Mouse (Mus musculus): Measurements from ENCODE around the gene Atp4a.
A peak's percentile ranks its signal among the peaks of the same experiment; 100 is the strongest.

The Atp4a gene

GRCm38 (mm10) chr7:30711942-30712341, at the start of gene Atp4a:
Gene Atp4a (plus strand): TSS chr7:30712209.
- DNase-seq (ENCODE audit: low read depth, low spot score), result no peak

GRCm38 (mm10) chr7:30664529-30665200, 47.3 kb upstream of the Atp4a start, which contains the start of gene Haus5:
Gene Haus5 (minus strand): TSS chr7:30664994.
- peak; percentile 86 for DNase-seq (ENCODE audit: low read depth, low spot score)

GRCm38 (mm10) chr7:30665321-30665720, 46.7 kb upstream of the Atp4a start:
- DNase-seq (ENCODE audit: low read depth, low spot score), result no peak

GRCm38 (mm10) chr7:30669229-30669628, 42.8 kb upstream of the Atp4a start:
- DNase-seq (ENCODE audit: low read depth, low spot score), result no peak

GRCm38 (mm10) chr7:30671480-30671879, 40.5 kb upstream of the Atp4a start, which contains the start of gene Pmis2:
Gene Pmis2 (minus strand): TSS chr7:30671605.
- DNase-seq (ENCODE audit: low read depth, low spot score), result no peak

GRCm38 (mm10) chr7:30678263-30678975, 33.6 kb upstream of the Atp4a start:
- DNase-seq (ENCODE audit: low read depth, low spot score), result no peak

- DNase-seq (ENCODE audit: low read depth, low spot score), result no peak
Observed at GRCm38 (mm10) chr7:30681897-30682296, 30.1 kb upstream of the Atp4a start.

- DNase-seq (ENCODE audit: low read depth, low spot score), result no peak
Observed at GRCm38 (mm10) chr7:30683425-30683824, 28.6 kb upstream of the Atp4a start.

- no peak for DNase-seq (ENCODE audit: low read depth, low spot score)
Observed at GRCm38 (mm10) chr7:30688325-30688724, 23.7 kb upstream of the Atp4a start.

- no peak for DNase-seq (ENCODE audit: low read depth, low spot score)
Observed at GRCm38 (mm10) chr7:30698101-30698500, 13.9 kb upstream of the Atp4a start.

GRCm38 (mm10) chr7:30698589-30698988, 13.4 kb upstream of the Atp4a start, which contains the start of gene 2200002J24Rik:
Gene 2200002J24Rik (plus strand): TSS chr7:30698926.
- DNase-seq (ENCODE audit: low read depth, low spot score), result no peak

- DNase-seq (ENCODE audit: low read depth, low spot score), result no peak
Observed at GRCm38 (mm10) chr7:30706214-30706882, 5.7 kb upstream of the Atp4a start.

GRCm38 (mm10) chr7:30707441-30707840, 4.6 kb upstream of the Atp4a start:
- no peak for DNase-seq (ENCODE audit: low read depth, low spot score)

- DNase-seq (ENCODE audit: low read depth, low spot score), result no peak
Observed at GRCm38 (mm10) chr7:30717006-30717715, 5.2 kb downstream of the Atp4a start.

GRCm38 (mm10) chr7:30717716-30718046, 5.7 kb downstream of the Atp4a start:
- no peak for DNase-seq (ENCODE audit: low read depth, low spot score)

GRCm38 (mm10) chr7:30719669-30720068, 7.7 kb downstream of the Atp4a start:
- no peak for DNase-seq (ENCODE audit: low read depth, low spot score)

- no peak for DNase-seq (ENCODE audit: low read depth, low spot score)
Observed at GRCm38 (mm10) chr7:30721286-30721685, 9.3 kb downstream of the Atp4a start.

- no peak for DNase-seq (ENCODE audit: low read depth, low spot score)
Observed at GRCm38 (mm10) chr7:30723274-30723953, 11.4 kb downstream of the Atp4a start.

GRCm38 (mm10) chr7:30728214-30728613, 16.2 kb downstream of the Atp4a start:
- DNase-seq (ENCODE audit: low read depth, low spot score), result no peak

- DNase-seq (ENCODE audit: low read depth, low spot score), result no peak
Observed at GRCm38 (mm10) chr7:30728739-30729395, 16.9 kb downstream of the Atp4a start.

Measured in retina, adult 2 months (tissue).